Mouse (Mus musculus) lung, postnatal 36 days (tissue): Measurements from ENCODE around the gene Cpne4.

Experiments used
- DNase-seq: peaks from one replicate; pipeline ENCODE4 v3.0.0; 2022; ENCODE audit warnings: mixed read lengths

The Cpne4 gene

GRCm38 (mm10) chr9:105050257-105050656, 503.2 kb downstream of the Cpne4 start:
- DNase-seq = no peak

- DNase-seq = peak; percentile 89
Observed at GRCm38 (mm10) chr9:105053147-105053557, 506.1 kb downstream of the Cpne4 start, which contains the start of gene Mrpl3. Mrpl3 (plus strand) TSS chr9:105053239.

- DNase-seq = no peak
Observed at GRCm38 (mm10) chr9:105053812-105054211, 506.7 kb downstream of the Cpne4 start.

- DNase-seq = no peak
Observed at GRCm38 (mm10) chr9:105069106-105069505, 522.0 kb downstream of the Cpne4 start.

- DNase-seq = peak; percentile 65
Observed at GRCm38 (mm10) chr9:105072991-105073748, 526.1 kb downstream of the Cpne4 start.

GRCm38 (mm10) chr9:105074851-105075250, 527.8 kb downstream of the Cpne4 start:
- DNase-seq = no peak

- DNase-seq = no peak
Observed at GRCm38 (mm10) chr9:105076756-105077424, 529.8 kb downstream of the Cpne4 start.

- no peak for DNase-seq
Observed at GRCm38 (mm10) chr9:105078460-105078859, 531.4 kb downstream of the Cpne4 start.

GRCm38 (mm10) chr9:105080246-105080645, 533.2 kb downstream of the Cpne4 start:
- DNase-seq = no peak
